Mouse (Mus musculus) liver, embryonic 15.5 days (tissue): ENCODE data around the gene Brpf1. TPM values are rescaled to one million over a fixed set of nuclear protein-coding genes. Genes with fewer than 3 reads are reported as not detected.
A peak's percentile ranks its signal among the peaks of the same experiment; 100 is the strongest.

Source experiments
- ATAC-seq: fragments of 200-750 bp; cut with Nextera tagmentation; 2 replicates; pipeline ENCODE4 v1.8.0; 2017; ENCODE audit warnings: moderate number of reproducible peaks, mild to moderate bottlenecking, moderate library complexity; ENCODE audit not compliant: insufficient read depth
- H3K27ac ChIP-seq: fragments of 300-500 bp; sonication (generic); replicated peaks from 2 replicates; pipeline ENCODE4 v1.5.1; 2015; ENCODE audit warnings: mild to moderate bottlenecking, inconsistent platforms
- H3K27me3 ChIP-seq: fragments of 300-500 bp; sonication (generic); 2 replicates; pipeline ENCODE4 v1.6.1; 2015; ENCODE audit warnings: mild to moderate bottlenecking, inconsistent platforms
- H3K36me3 ChIP-seq: fragments of 300-500 bp; sonication (generic); replicated peaks from 2 replicates; pipeline ENCODE4 v1.6.1; 2015; ENCODE audit warnings: moderate library complexity, mild to moderate bottlenecking, inconsistent platforms
- H3K4me1 ChIP-seq: fragments of 300-500 bp; sonication (generic); replicated peaks from 2 replicates; pipeline ENCODE4 v1.6.1; 2015; ENCODE audit warnings: inconsistent platforms
- H3K4me2 ChIP-seq: fragments of 300-500 bp; sonication (generic); 2 replicates; pipeline ENCODE4 v1.6.1; 2015; ENCODE audit warnings: moderate library complexity, mild to moderate bottlenecking, inconsistent platforms
- H3K4me3 ChIP-seq: fragments of 300-500 bp; sonication (generic); replicated peaks from 2 replicates; pipeline ENCODE4 v1.5.1; 2015; ENCODE audit warnings: mild to moderate bottlenecking, inconsistent platforms
- H3K9ac ChIP-seq: fragments of 300-500 bp; sonication (generic); 2 replicates; pipeline ENCODE4 v1.6.1; 2015; ENCODE audit warnings: moderate library complexity, mild to moderate bottlenecking, inconsistent platforms
- H3K9me3 ChIP-seq: fragments of 300-500 bp; sonication (generic); replicated peaks from 2 replicates; pipeline ENCODE4 v1.6.1; 2016; ENCODE audit warnings: inconsistent platforms
- WGBS: fragments of 180-500 bp; shearing (Covaris S2); methylation state at CpG from one replicate; pipeline ENCODE4 v1.1.7; 2015; ENCODE audit warnings: mixed read lengths; ENCODE audit not compliant: insufficient replicate concordance; 5-methylcytosine and 5-hydroxymethylcytosine counted together
- polyA plus RNA-seq: library from polyadenylated mRNA; unstranded; fragments of >200 nt; fragmentation: Nextera tagmentation; extraction: Ambion mirVana; gene quantifications from 2 replicates; pipeline ENCODE4 v1.2.1, GENCODE M21; 2015

The Brpf1 gene
- polyA plus RNA-seq, 1 experiment from 2014 or later, result 7.8 TPM

DNA sequence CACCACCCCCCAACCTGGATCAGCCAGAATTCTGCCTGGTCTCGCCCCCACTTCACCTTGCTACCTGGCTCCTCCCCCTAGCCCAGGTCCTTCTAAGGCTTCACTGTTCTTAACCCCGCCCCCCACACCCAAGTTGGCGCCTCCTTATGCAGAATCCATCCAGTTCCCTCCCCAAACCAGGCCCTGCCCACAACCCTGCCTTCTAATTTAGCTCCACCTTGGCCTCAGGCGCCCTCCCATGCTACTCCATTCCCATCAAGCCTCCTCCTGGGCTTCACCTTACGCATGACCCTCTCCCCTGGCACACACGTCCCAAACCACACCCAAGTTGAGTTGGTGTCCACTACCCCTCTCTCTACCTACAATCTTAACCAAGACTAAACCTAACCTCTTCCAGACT is 23.4 kb upstream of the Brpf1 start:
- Histone ChIP-seq H3K4me2 (no peak overlapping the region), H3K9ac (no peak overlapping the region), H3K36me3 (no peaks in the 10 kb centered on the region), H3K27ac (no peak overlapping the region), H3K4me3 (no peak overlapping the region), H3K27me3 (peaks cover 41% of the 10 kb centered on the region), H3K4me1 (no peaks in the 10 kb centered on the region), H3K9me3 (no peaks in the 10 kb centered on the region)
- WGBS, result 13% methylated on average over 6 of the region's 6 CpGs
- ATAC-seq, result no peak

DNA sequence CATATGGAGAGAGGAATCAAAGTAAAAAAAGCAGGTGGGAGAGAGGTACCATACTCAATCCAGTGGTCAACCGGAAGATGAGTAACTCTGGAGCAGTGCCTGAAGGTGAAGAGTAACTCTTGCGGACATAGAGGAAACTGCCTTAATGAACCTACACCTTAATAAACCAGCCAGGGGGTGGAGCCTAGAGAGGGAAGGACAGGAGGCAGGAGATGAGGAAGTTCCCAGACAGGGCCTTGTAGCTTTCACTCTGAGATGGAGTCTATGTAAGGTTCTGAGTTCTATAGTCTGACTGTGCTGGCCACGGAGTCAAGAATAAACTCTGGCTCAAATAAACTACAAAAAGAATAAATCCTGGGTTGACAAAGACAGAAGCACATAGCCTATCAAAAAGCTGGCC is 22.0 kb upstream of the Brpf1 start:
- Histone ChIP-seq H3K9ac (no peak overlapping the region), H3K4me3 (no peak overlapping the region), H3K27me3 (peaks cover 41% of the 10 kb centered on the region), H3K27ac (no peak overlapping the region), H3K36me3 (no peaks in the 10 kb centered on the region), H3K4me2 (no peak overlapping the region), H3K4me1 (no peaks in the 10 kb centered on the region), H3K9me3 (no peaks in the 10 kb centered on the region)
- 49% methylated on average over 3 of the region's 3 CpGs for WGBS
- no peak for ATAC-seq

DNA sequence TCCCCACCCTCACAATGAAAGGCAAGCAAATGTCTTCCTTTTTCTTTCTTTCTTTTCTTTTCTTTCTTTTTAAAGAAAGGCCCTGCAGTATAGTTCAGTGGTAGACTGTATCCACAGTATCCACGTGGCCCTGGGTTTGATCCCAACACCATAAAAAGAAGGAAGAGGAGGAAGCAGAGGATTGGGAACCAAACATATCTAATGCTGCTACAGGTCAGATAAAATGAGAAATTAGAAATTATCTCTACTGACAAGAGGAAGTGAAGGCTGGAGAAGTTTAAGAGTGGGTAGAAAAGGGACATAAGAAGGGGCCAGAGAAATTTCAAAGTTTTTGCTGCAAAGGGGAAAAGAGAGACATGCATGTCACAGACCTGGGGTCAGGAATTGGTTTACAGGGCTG is 20.6 kb upstream of the Brpf1 start:
- H3K9ac ChIP-seq, result no peak overlapping the region
- no peaks in the 10 kb centered on the region for H3K9me3 ChIP-seq
- H3K27me3 ChIP-seq, result peaks cover 40% of the 10 kb centered on the region
- H3K27ac ChIP-seq, result no peak overlapping the region
- no peaks in the 10 kb centered on the region for H3K36me3 ChIP-seq
- no peak for ATAC-seq
- H3K4me3 ChIP-seq, result no peak overlapping the region
- no peak overlapping the region for H3K4me2 ChIP-seq
- WGBS, result 25% methylated on average over 1 of the region's 1 CpGs
- no peaks in the 10 kb centered on the region for H3K4me1 ChIP-seq

DNA sequence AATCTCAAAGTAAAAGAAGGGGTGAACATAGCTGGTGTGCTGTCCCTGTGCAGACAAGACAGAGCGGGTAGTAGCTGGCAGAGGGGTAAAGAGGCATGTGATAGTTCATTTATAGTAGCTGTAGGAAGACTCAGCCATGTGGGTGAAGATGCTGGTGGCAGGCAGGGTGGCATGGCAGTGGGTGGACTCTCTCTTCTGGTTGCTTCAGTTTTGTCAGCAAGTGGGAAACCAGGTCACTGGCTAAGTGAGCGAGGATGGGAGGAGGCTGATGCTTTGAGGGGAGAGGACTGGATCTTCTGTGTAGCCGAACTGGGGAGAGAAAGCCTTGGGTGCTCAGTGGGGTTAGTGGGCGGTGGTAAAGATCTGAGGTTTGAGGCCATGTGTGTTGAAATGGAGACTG is 19.7 kb upstream of the Brpf1 start:
- Histone ChIP-seq H3K36me3 (no peaks in the 10 kb centered on the region), H3K4me2 (no peak overlapping the region), H3K4me3 (no peak overlapping the region), H3K9me3 (no peaks in the 10 kb centered on the region), H3K9ac (no peak overlapping the region), H3K4me1 (no peaks in the 10 kb centered on the region), H3K27me3 (peaks cover 31% of the 10 kb centered on the region), H3K27ac (no peak overlapping the region)
- 43% methylated on average over 4 of the region's 4 CpGs for WGBS
- no peak for ATAC-seq

DNA sequence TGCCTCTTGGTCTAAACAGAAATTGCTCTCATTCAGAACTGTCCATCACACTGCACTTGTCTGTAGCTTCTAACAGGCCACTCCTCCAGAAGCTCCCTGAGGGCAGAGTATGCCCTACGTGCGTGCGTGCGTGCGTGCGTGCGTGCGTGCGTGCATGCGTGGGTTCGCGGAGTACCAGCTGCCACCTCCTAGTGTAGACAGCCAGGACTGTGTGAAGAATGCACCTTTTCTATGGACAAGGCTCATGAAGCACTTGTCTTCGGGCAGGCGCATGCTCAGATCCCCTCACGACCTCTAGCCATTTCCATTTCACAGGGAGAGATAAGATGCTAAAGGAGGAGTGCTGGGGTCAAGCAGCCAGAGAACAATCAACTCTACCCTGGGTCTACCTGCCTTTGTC is 17.6 kb upstream of the Brpf1 start:
- Histone ChIP-seq H3K4me1 (no peaks in the 10 kb centered on the region), H3K27ac (no peak overlapping the region), H3K9me3 (no peaks in the 10 kb centered on the region), H3K4me3 (no peak overlapping the region), H3K4me2 (no peak overlapping the region), H3K9ac (no peak overlapping the region), H3K27me3 (peaks cover 10% of the 10 kb centered on the region), H3K36me3 (no peaks in the 10 kb centered on the region)
- 89% methylated on average over 15 of the region's 15 CpGs for WGBS
- no peak for ATAC-seq

DNA sequence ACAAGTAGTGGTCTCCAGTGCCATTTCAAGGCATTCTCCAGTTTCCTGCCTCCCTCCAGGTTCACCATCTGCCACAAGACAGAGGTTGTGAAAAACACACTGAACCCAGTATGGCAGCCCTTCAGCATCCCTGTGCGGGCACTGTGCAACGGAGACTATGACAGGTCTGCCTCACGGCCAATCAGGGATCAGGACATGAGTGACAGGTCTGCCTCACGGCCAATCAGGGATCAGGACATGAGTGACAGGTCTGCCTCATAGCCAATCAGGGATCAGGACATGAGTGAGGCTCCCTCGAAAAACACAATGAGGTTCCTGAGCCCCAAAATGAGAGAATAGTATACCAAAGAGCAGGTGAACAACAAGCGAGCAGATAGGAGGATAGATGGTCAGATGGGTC is 16.6 kb upstream of the Brpf1 start:
- 54% methylated on average over 6 of the region's 6 CpGs for WGBS

DNA sequence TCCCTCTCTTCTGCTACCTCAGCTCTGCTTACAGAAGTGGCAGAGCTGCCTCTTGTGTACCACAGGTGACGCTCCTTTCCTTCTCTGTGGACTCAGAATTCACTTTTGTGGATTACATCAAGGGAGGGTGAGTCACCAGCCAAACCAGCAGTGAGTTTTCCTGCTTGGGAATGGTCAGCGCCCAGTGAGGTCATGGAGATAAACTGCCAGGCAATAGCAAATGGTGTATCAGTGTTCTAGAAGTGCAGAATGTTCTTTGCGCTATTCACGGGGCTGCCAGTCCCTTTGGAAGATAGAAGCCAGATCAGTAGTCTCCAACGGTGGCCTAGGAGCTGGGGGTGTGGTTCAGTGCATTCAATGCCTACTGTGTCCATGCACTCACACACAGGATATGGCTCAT is 14.0 kb upstream of the Brpf1 start:
- H3K36me3 ChIP-seq, result no peaks in the 10 kb centered on the region
- H3K27ac ChIP-seq, result no peak overlapping the region
- H3K9me3 ChIP-seq, result no peaks in the 10 kb centered on the region
- ATAC-seq, result no peak
- no peaks in the 10 kb centered on the region for H3K4me1 ChIP-seq
- H3K27me3 ChIP-seq, result no peaks in the 10 kb centered on the region
- 53% methylated on average over 5 of the region's 5 CpGs for WGBS
- no peak overlapping the region for H3K9ac ChIP-seq
- H3K4me2 ChIP-seq, result no peak overlapping the region
- no peak overlapping the region for H3K4me3 ChIP-seq

More for the DNA sequence above, 16.6 kb upstream of the Brpf1 start:
- no peaks in the 10 kb centered on the region for H3K9me3 ChIP-seq
- H3K27ac ChIP-seq, result no peak overlapping the region
- no peaks in the 10 kb centered on the region for H3K27me3 ChIP-seq
- no peak for ATAC-seq
- H3K4me1 ChIP-seq, result no peaks in the 10 kb centered on the region
- H3K36me3 ChIP-seq, result no peaks in the 10 kb centered on the region
- H3K9ac ChIP-seq, result no peak overlapping the region
- H3K4me3 ChIP-seq, result no peak overlapping the region
- H3K4me2 ChIP-seq, result no peak overlapping the region

DNA sequence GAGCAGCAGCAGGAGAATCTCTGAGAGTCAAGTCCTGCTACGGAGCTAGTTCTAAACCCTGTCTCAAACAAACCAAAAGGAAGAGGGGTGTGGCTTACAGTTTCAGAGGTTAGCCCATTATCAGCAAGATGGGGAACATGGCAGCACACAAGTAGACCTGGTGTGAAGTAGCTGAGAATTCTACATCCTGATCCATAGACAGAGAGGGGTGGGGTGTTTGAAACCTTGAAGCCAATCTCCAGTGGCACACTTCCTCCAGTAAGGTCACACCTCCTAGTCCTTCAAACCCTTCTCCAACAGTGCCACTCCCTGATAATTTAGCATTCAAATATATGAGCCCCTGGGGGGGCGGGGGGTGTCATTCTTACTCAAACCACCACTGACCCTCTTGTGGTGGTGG is 10.9 kb upstream of the Brpf1 start:
- no peaks in the 10 kb centered on the region for H3K36me3 ChIP-seq
- no peak overlapping the region for H3K4me3 ChIP-seq
- no peak for ATAC-seq
- no peak overlapping the region for H3K9ac ChIP-seq
- H3K27ac ChIP-seq, result no peak overlapping the region
- no peaks in the 10 kb centered on the region for H3K27me3 ChIP-seq
- H3K4me1 ChIP-seq, result no peaks in the 10 kb centered on the region
- no peaks in the 10 kb centered on the region for H3K9me3 ChIP-seq
- no peak overlapping the region for H3K4me2 ChIP-seq
- WGBS, result 58% methylated on average over 2 of the region's 2 CpGs

DNA sequence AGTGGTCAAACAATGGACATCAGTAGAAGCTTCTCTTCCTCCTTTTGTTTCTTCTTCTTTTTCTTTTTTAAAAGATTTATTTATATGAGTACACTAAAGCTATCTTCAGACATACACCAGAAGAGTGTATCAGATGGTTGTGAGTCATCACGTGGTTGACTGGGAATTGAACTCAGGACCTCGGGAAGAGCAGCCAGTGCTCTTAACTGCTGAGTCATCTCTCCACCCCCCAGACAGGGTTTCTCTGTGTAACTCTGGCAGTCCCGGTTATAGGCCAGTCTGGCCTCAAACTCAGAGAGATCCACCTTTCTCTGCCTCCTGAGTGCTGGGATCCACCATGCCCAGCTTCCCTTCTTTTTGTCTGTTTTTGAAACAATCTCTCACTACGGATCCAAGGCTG is 10.3 kb upstream of the Brpf1 start:
- no peaks in the 10 kb centered on the region for H3K27me3 ChIP-seq
- no peak overlapping the region for H3K4me3 ChIP-seq
- WGBS, result 30% methylated on average over 4 of the region's 4 CpGs
- no peak overlapping the region for H3K27ac ChIP-seq
- no peak overlapping the region for H3K4me2 ChIP-seq
- no peaks in the 10 kb centered on the region for H3K4me1 ChIP-seq
- no peaks in the 10 kb centered on the region for H3K9me3 ChIP-seq
- ATAC-seq, result no peak
- no peak overlapping the region for H3K9ac ChIP-seq
- H3K36me3 ChIP-seq, result no peaks in the 10 kb centered on the region

DNA sequence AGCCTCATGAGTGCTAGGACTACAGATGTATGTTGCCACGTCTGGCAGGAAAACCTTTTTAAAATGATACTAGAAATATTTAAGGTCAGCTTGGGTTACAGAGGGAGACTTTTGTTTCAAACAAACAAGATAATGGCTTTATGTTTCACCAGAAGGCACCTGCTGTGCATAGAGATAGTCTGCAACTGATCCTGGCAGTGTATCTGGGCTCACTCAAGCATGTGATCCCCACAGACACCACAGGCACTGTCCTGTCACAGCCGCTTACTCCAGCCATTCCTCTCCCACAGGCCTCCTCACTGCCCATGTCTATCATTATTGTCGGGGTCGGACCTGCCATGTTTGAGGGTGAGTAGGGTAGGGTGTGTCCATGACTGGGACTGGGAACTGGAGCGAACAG is 5.6 kb upstream of the Brpf1 start:
- H3K4me1 ChIP-seq, result peaks cover 8% of the 10 kb centered on the region
- H3K36me3 ChIP-seq, result no peaks in the 10 kb centered on the region
- H3K4me2 ChIP-seq, result no peak overlapping the region
- no peak overlapping the region for H3K27ac ChIP-seq
- no peak for ATAC-seq
- H3K27me3 ChIP-seq, result no peaks in the 10 kb centered on the region
- WGBS, result 61% methylated on average over 5 of the region's 5 CpGs
- H3K4me3 ChIP-seq, result no peak overlapping the region
- H3K9me3 ChIP-seq, result no peaks in the 10 kb centered on the region
- no peak overlapping the region for H3K9ac ChIP-seq

DNA sequence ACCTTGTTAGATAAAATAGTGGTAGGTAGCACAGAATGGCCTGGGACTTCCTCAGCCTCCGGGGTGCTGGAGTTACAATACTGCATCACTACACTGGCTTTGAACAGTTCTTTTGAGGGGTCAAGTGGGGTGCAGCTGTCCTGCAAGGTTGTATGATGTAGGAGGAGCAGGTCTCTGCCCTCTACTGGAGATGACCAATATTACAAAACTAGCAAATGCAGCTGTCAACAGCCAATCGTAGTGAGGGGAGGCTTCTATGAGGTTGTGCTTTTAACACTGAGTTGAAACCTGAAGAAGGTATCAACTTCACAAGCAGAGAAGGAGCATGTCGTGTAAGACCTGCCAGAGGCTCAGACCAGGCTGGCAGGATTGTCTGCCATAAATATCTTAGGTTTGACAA is 4.7 kb upstream of the Brpf1 start:
- Histone ChIP-seq H3K27me3 (no peaks in the 10 kb centered on the region), H3K4me2 (no peak overlapping the region), H3K4me3 (no peak overlapping the region), H3K27ac (no peak overlapping the region), H3K9me3 (no peaks in the 10 kb centered on the region), H3K36me3 (no peaks in the 10 kb centered on the region), H3K9ac (no peak overlapping the region), H3K4me1 (peaks cover 8% of the 10 kb centered on the region)
- 20% methylated on average over 3 of the region's 3 CpGs for WGBS
- ATAC-seq, result no peak

DNA sequence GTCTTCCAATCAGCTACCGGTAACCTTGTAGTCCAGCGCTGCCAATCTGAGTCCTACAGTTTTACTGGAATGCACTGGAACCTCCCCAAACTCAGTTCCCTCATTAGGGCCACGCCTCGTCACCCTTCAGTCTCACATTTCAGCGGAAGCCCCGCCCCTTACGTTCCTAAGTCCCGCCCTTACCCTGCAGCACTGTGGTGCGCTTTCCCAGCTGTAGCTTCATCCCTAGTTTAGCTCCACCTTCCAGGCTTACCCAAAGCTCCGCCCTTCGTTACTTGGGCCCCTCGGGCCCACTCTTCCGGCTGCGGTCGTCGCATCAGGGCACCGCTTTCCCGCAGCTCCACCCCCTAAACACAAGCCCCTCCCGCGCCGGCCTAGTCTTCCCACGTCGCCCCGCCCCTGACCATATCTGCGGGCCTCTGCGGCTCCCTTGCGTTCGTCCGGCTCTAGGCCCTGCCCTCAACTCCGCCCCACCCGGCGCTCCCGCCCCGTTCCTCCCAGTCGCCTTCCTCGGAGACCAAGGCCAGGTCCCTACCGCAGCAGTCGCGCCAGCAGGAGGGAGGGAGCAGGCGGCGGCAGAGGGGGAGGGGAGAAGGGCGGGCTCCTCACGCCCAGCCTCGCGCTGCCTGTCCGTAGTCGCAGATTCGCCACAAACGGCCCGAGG is 483 bp upstream of the Brpf1 start:
- Histone ChIP-seq H3K4me3 (peak overlapping the region; percentile 97), H3K9ac (peak overlapping the region; percentile 99), H3K27ac (peak overlapping the region; percentile 98), H3K27me3 (no peaks in the 10 kb centered on the region), H3K36me3 (peaks cover 20% of the 10 kb centered on the region), H3K9me3 (no peaks in the 10 kb centered on the region), H3K4me2 (peak overlapping the region; percentile 86), H3K4me1 (peaks cover 31% of the 10 kb centered on the region)
- ATAC-seq, result peak; percentile 97
- under 1% methylated on average over 50 of the region's 50 CpGs for WGBS
